7 mouse cellular contexts compared by ENCODE assay signal in the genomic region with DNA sequence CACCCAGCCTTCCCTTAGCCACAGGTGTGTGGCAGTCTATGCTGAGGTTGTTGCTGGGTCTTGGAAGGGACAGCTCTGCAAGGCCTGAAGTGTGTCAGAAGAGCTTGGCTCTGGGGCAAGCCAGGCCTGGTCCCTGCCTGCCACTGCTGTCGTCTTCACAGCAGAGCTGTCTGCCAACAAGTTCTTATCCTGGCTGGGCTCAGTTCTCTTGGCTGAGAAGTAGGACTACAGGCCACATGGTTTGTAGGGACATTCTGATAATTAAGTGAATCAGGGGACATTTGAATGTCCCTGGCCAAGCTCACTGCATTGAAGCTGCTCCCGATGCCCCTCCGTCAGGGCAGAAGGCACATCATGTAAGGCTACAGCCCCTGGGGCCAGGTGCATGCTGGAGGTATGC. TPM values are rescaled to one million over a fixed set of nuclear protein-coding genes. Genes with fewer than 3 reads are reported as not detected.
DNase-seq lines count a peak whose midpoint lies in the region; ATAC-seq and TF ChIP-seq lines count a peak whose summit lies in the region.

No protein-coding gene starts in this region.

- WGBS in neural tube, embryonic 11.5 days, result 79% methylated on average over 3 of the region's 3 CpGs
- 56% methylated on average over 3 of the region's 3 CpGs for WGBS in heart, embryonic 13.5 days
- WGBS in limb, embryonic 14.5 days, result 61% methylated on average over 3 of the region's 3 CpGs

- H3K9me3 ChIP-seq in neural tube, embryonic 11.5 days (ENCODE audit: control insufficient read depth, low read length), result no peaks in the 10 kb centered on the region
- no peaks in the 10 kb centered on the region for H3K9me3 ChIP-seq in heart, embryonic 13.5 days
- no peaks in the 10 kb centered on the region for H3K9me3 ChIP-seq in limb, embryonic 14.5 days (ENCODE audit: control insufficient read depth, low read length)

- peaks cover 66% of the 10 kb centered on the region for H3K4me1 ChIP-seq in neural tube, embryonic 11.5 days (ENCODE audit: control insufficient read depth, insufficient read depth, low read length)
- peaks cover 74% of the 10 kb centered on the region for H3K4me1 ChIP-seq in heart, embryonic 13.5 days
- H3K4me1 ChIP-seq in limb, embryonic 14.5 days (ENCODE audit: control insufficient read depth, insufficient read depth, low read length), result peaks cover 73% of the 10 kb centered on the region

- H3K27ac ChIP-seq in neural tube, embryonic 11.5 days (ENCODE audit: low read depth, low read length), result no peak overlapping the region
- H3K27ac ChIP-seq in heart, embryonic 13.5 days (replicated peaks), result no peak overlapping the region
- no peak overlapping the region for H3K27ac ChIP-seq in limb, embryonic 14.5 days (replicated peaks; ENCODE audit: low read depth, low read length)

- no peak for ATAC-seq in neural tube, embryonic 11.5 days (ENCODE audit: insufficient read depth, low FRiP score, low TSS enrichment)
- no peak for ATAC-seq in heart, embryonic 13.5 days (ENCODE audit: extremely low read depth, insufficient number of reproducible peaks, low FRiP score, low TSS enrichment)
- no peak for ATAC-seq in limb, embryonic 14.5 days (ENCODE audit: low FRiP score, low read depth)
- no peak for ATAC-seq in monocyte, adult 5-6 weeks (replicated peaks; ENCODE audit: insufficient number of reproducible peaks, low FRiP score, low TSS enrichment, poor library complexity, severe bottlenecking)

- intact Hi-C loops in left cerebral cortex, postnatal 14 days (cut with DNase I), result no loop called here

- TF ChIP-seq POLR2A in limb, embryonic 14.5 days (IDR thresholded peaks at IDR 0.05; ENCODE audit: borderline replicate concordance, extremely low read depth, insufficient read depth, insufficient read length), result no peak

- H3K4me2 ChIP-seq in neural tube, embryonic 11.5 days (ENCODE audit: low read depth), result peak overlapping the region; percentile 98
- H3K4me2 ChIP-seq in heart, embryonic 13.5 days, result peak overlapping the region; percentile 80
- peak overlapping the region; percentile 98 for H3K4me2 ChIP-seq in limb, embryonic 14.5 days (replicated peaks; ENCODE audit: low read depth, low read length, severe bottlenecking)

- H3K27me3 ChIP-seq in neural tube, embryonic 11.5 days (ENCODE audit: control insufficient read depth, insufficient read depth, low read length), result no peaks in the 10 kb centered on the region
- peaks cover 42% of the 10 kb centered on the region for H3K27me3 ChIP-seq in heart, embryonic 13.5 days (replicated peaks)
- H3K27me3 ChIP-seq in limb, embryonic 14.5 days (ENCODE audit: control insufficient read depth, insufficient read depth, low read length), result no peaks in the 10 kb centered on the region

- no peak for DNase-seq in neural tube, embryonic 11.5 days (ENCODE audit: low spot score)
- DNase-seq in neural tube, embryonic 10.5 days (ENCODE audit: extremely low spot score, low spot score), result no peak
- no peak for DNase-seq in limb, embryonic 14.5 days (ENCODE audit: low spot score)
- DNase-seq in kidney, postnatal 10 days, result no peak
- no peak for DNase-seq in left cerebral cortex, postnatal 14 days (ENCODE audit: low spot score in 2 of 2)

- peak overlapping the region; percentile 65 for H3K4me3 ChIP-seq in neural tube, embryonic 11.5 days (ENCODE audit: low read depth, low read length)
- H3K4me3 ChIP-seq in heart, embryonic 13.5 days, result peak overlapping the region; percentile 69
- peak overlapping the region; percentile 66 for H3K4me3 ChIP-seq in limb, embryonic 14.5 days (replicated peaks; ENCODE audit: low read length)

- H3K36me3 ChIP-seq in neural tube, embryonic 11.5 days (ENCODE audit: control insufficient read depth, insufficient read depth, low read length), result peaks cover 2% of the 10 kb centered on the region
- H3K36me3 ChIP-seq in heart, embryonic 13.5 days, result peaks cover 6% of the 10 kb centered on the region; the same call in 1 of the 2 replicates
- H3K36me3 ChIP-seq in limb, embryonic 14.5 days (ENCODE audit: control insufficient read depth, insufficient read depth, low read length), result peaks cover 15% of the 10 kb centered on the region; the same call in 1 of the 2 replicates

- no peak overlapping the region; the same call in 1 of the 2 replicates for H3K9ac ChIP-seq in neural tube, embryonic 11.5 days (ENCODE audit: low read length)
- peak overlapping the region; percentile 85 for H3K9ac ChIP-seq in heart, embryonic 13.5 days
- peak overlapping the region; percentile 34; the same call in 1 of the 2 replicates for H3K9ac ChIP-seq in limb, embryonic 14.5 days (ENCODE audit: low read depth, low read length, severe bottlenecking)

RNA-seq across cellular contexts. Expression of gene Gse1, which starts 3.6 kb away (rescaled TPM):
- polyA plus RNA-seq in neural tube, embryonic 11.5 days (2014; fragmentation: Nextera tagmentation; extraction: Ambion mirVana), result 19.9 and 33.5 TPM in 2 replicates
- 8.5 and 8.6 TPM in 2 replicates for polyA plus RNA-seq in heart, embryonic 13.5 days (2015; fragmentation: Nextera tagmentation; extraction: Ambion mirVana)
- polyA plus RNA-seq in limb, embryonic 14.5 days (2012; rRNA removed), result 32.6 and 43.9 TPM in 2 replicates
- polyA plus RNA-seq in limb, embryonic 14.5 days (2014; fragmentation: Nextera tagmentation; extraction: Ambion mirVana), result 10.2 and 10.3 TPM in 2 replicates
- total RNA-seq in monocyte, adult 5-6 weeks (2017), result 9.9 to 23.3 TPM (median 10.5 TPM) in 3 replicates
- 10 to 100 TPM; 49.0 to 57.3 TPM for total RNA-seq in left cerebral cortex, postnatal 14 days (2021)

RNA-seq across cellular contexts. Expression of gene Fam92b, which starts 54.6 kb away (rescaled TPM):
- 0.90 and 1.0 TPM in 2 replicates for polyA plus RNA-seq in neural tube, embryonic 11.5 days (2014; fragmentation: Nextera tagmentation; extraction: Ambion mirVana)
- polyA plus RNA-seq in heart, embryonic 13.5 days (2015; fragmentation: Nextera tagmentation; extraction: Ambion mirVana), result not detected in 2 replicates
- polyA plus RNA-seq in limb, embryonic 14.5 days (2012; rRNA removed), result not detected in 2 replicates
- not detected in 2 replicates for polyA plus RNA-seq in limb, embryonic 14.5 days (2014; fragmentation: Nextera tagmentation; extraction: Ambion mirVana)
- not detected in 3 replicates for total RNA-seq in monocyte, adult 5-6 weeks (2017)
- under 1 TPM in 1 of 2 experiments, not detected in 1; 0.47 TPM for total RNA-seq in left cerebral cortex, postnatal 14 days (2021)
